Mouse (Mus musculus) ES-E14 (cell line): ENCODE measurements around the gene Gm43720.

ENCODE experiments used
- CHD2 ChIP-seq: IDR thresholded peaks from 2 replicates; pipeline ENCODE4 v1.6.1; 2014; ENCODE audit warnings: mild to moderate bottlenecking, low read depth, low read length, inconsistent platforms
- HCFC1 ChIP-seq: IDR thresholded peaks from 2 replicates; pipeline ENCODE4 v1.6.1; 2012; ENCODE audit warnings: low read length, inconsistent platforms, borderline replicate concordance; ENCODE audit not compliant: insufficient read depth
- MAFK ChIP-seq: IDR thresholded peaks from 2 replicates; pipeline ENCODE4 v1.6.1; 2014; ENCODE audit warnings: mild to moderate bottlenecking, low read depth, low read length, inconsistent platforms; ENCODE audit not compliant: insufficient read depth
- ZC3H11A ChIP-seq: IDR thresholded peaks from 2 replicates; pipeline ENCODE4 v1.6.1; 2012; ENCODE audit warnings: low read depth, mild to moderate bottlenecking, inconsistent platforms, low read length, borderline replicate concordance
- ZNF384 ChIP-seq: IDR thresholded peaks from 2 replicates; pipeline ENCODE4 v1.6.1; 2012; ENCODE audit warnings: low read depth, low read length, inconsistent platforms

GRCm38 (mm10) chr5:138274186-138274585, 5.6 kb downstream of the Gm43720 start:
- TF ChIP-seq ZNF384 (no peak), MAFK (no peak), HCFC1 (no peak), CHD2 (no peak), ZC3H11A (no peak)
